Mouse (Mus musculus) neural tube, embryonic 13.5 days (tissue): ENCODE measurements at regions not wholly inside any gene's neighbourhood (a gene's known extent, or its start where the extent isn't known, plus 50 kb on each side); places are given as distances from the start of the nearest gene placed in this dataset.
"Not testable (repeated sequence)": the region's sequence is repeated elsewhere in the genome, so short reads cannot be mapped to it uniquely, and the experiment has no call there.

Source experiments
- ATAC-seq: fragments of 200-750 bp; cut with Nextera tagmentation; 2 replicates; pipeline ENCODE4 v1.8.0; 2017; ENCODE audit warnings: low read depth, mild to moderate bottlenecking, moderate TSS enrichment, moderate library complexity
- H3K27ac ChIP-seq: fragments of 300-500 bp; sonication (generic); replicated peaks from 2 replicates; pipeline ENCODE4 v1.5.1; 2015; ENCODE audit warnings: moderate library complexity, mild to moderate bottlenecking, inconsistent platforms
- H3K27me3 ChIP-seq: fragments of 300-500 bp; sonication (generic); 2 replicates; pipeline ENCODE4 v1.6.1; 2015; ENCODE audit warnings: mild to moderate bottlenecking, inconsistent platforms
- H3K36me3 ChIP-seq: fragments of 300-500 bp; sonication (generic); 2 replicates; pipeline ENCODE4 v1.6.1; 2015; ENCODE audit warnings: mild to moderate bottlenecking, inconsistent platforms
- H3K4me1 ChIP-seq: fragments of 300-500 bp; sonication (generic); replicated peaks from 2 replicates; pipeline ENCODE4 v1.6.1; 2015; ENCODE audit warnings: inconsistent platforms
- H3K4me2 ChIP-seq: fragments of 300-500 bp; sonication (generic); 2 replicates; pipeline ENCODE4 v1.6.1; 2015; ENCODE audit warnings: inconsistent platforms, mild to moderate bottlenecking, moderate library complexity
- H3K4me3 ChIP-seq: fragments of 300-500 bp; sonication (generic); 2 replicates; pipeline ENCODE4 v1.5.1; 2015; ENCODE audit warnings: mild to moderate bottlenecking, inconsistent platforms
- H3K9ac ChIP-seq: fragments of 300-500 bp; sonication (generic); 2 replicates; pipeline ENCODE4 v1.6.1; 2015; ENCODE audit warnings: moderate library complexity, mild to moderate bottlenecking, inconsistent platforms
- H3K9me3 ChIP-seq: fragments of 300-500 bp; sonication (generic); 2 replicates; pipeline ENCODE4 v1.6.1; 2016; ENCODE audit warnings: inconsistent platforms
- WGBS: fragments of 180-500 bp; shearing (Covaris S2); methylation state at CpG from one replicate; pipeline ENCODE4 v1.1.7; 2015; 5-methylcytosine and 5-hydroxymethylcytosine counted together

GRCm38 (mm10) chr16:8188505-8188904 is 236.4 kb downstream of the Tmem114 start:
- ATAC-seq: peak; percentile 50; the same call in 1 of the 2 replicates
- Histone ChIP-seq H3K27ac (no peak overlapping the region), H3K27me3 (no peaks in the 10 kb centered on the region), H3K4me2 (no peak overlapping the region), H3K36me3 (no peaks in the 10 kb centered on the region), H3K9me3 (no peaks in the 10 kb centered on the region), H3K4me1 (0 out of 2 replicates have a peak, but pooled peaks cover 4% of the 10 kb centered on the region), H3K9ac (no peak overlapping the region), H3K4me3 (no peak overlapping the region)
- WGBS: 32% methylated on average over 4 of the region's 4 CpGs

- Histone ChIP-seq H3K4me3 (no peak overlapping the region), H3K4me2 (no peak overlapping the region), H3K27me3 (no peaks in the 10 kb centered on the region), H3K9ac (no peak overlapping the region), H3K9me3 (no peaks in the 10 kb centered on the region; the same call in 1 of the 2 replicates), H3K36me3 (no peaks in the 10 kb centered on the region), H3K4me1 (0 out of 2 replicates have a peak, but pooled peaks cover 4% of the 10 kb centered on the region), H3K27ac (no peak overlapping the region)
- 73% methylated on average over 6 of the region's 6 CpGs for WGBS
- ATAC-seq: no peak
Observed at GRCm38 (mm10) chr16:8184781-8185180, 240.2 kb downstream of the Tmem114 start.

- WGBS: 30% methylated on average over 1 of the region's 1 CpGs
- Histone ChIP-seq H3K36me3 (no peaks in the 10 kb centered on the region), H3K4me3 (no peak overlapping the region), H3K27me3 (no peaks in the 10 kb centered on the region), H3K9ac (no peak overlapping the region), H3K4me2 (no peak overlapping the region), H3K4me1 (peaks cover 5% of the 10 kb centered on the region; the same call in 1 of the 2 replicates), H3K27ac (no peak overlapping the region), H3K9me3 (no peaks in the 10 kb centered on the region; the same call in 1 of the 2 replicates)
- ATAC-seq: no peak
Observed at GRCm38 (mm10) chr16:8178946-8179345, 246.0 kb downstream of the Tmem114 start.

- not testable (repeated sequence) for H3K4me1 ChIP-seq, H3K4me3 ChIP-seq, H3K9ac ChIP-seq, ATAC-seq, H3K9me3 ChIP-seq, H3K27me3 ChIP-seq, H3K36me3 ChIP-seq, H3K4me2 ChIP-seq, H3K27ac ChIP-seq
- 89% methylated on average over 7 of the region's 7 CpGs for WGBS
Observed at GRCm38 (mm10) chr16:8177226-8177625, 247.7 kb downstream of the Tmem114 start.

GRCm38 (mm10) chr16:8176126-8176525 is 248.8 kb downstream of the Tmem114 start:
- Histone ChIP-seq H3K9me3 (no peaks in the 10 kb centered on the region), H3K4me1 (peaks cover 5% of the 10 kb centered on the region; the same call in 1 of the 2 replicates), H3K4me2 (no peak overlapping the region), H3K27me3 (no peaks in the 10 kb centered on the region), H3K4me3 (no peak overlapping the region), H3K36me3 (no peaks in the 10 kb centered on the region), H3K9ac (no peak overlapping the region), H3K27ac (no peak overlapping the region)
- no peak for ATAC-seq
- WGBS: 69% methylated on average over 6 of the region's 6 CpGs
